Mouse (Mus musculus) heart, embryonic 13.5 days (tissue): ENCODE results near the gene Olfr461. TPM values are rescaled to one million over a fixed set of nuclear protein-coding genes. Genes with fewer than 3 reads are reported as not detected.
"Not testable (repeated sequence)": the region's sequence is repeated elsewhere in the genome, so short reads cannot be mapped to it uniquely, and the experiment has no call there.

Source experiments
- ATAC-seq: fragments of 200-750 bp; cut with Nextera tagmentation; 2 replicates; pipeline ENCODE4 v1.8.0; 2017; ENCODE audit warnings: moderate TSS enrichment; ENCODE audit not compliant: insufficient number of reproducible peaks, low FRiP score, low TSS enrichment; ENCODE audit errors: extremely low read depth
- H3K27ac ChIP-seq: fragments of 300-500 bp; sonication (generic); replicated peaks from 2 replicates; pipeline ENCODE4 v1.5.1; 2015; ENCODE audit warnings: moderate library complexity, mild to moderate bottlenecking, inconsistent platforms
- H3K27me3 ChIP-seq: fragments of 300-500 bp; sonication (generic); replicated peaks from 2 replicates; pipeline ENCODE4 v1.6.1; 2015; ENCODE audit warnings: mild to moderate bottlenecking, inconsistent platforms
- H3K36me3 ChIP-seq: fragments of 300-500 bp; sonication (generic); 2 replicates; pipeline ENCODE4 v1.6.1; 2015; ENCODE audit warnings: mild to moderate bottlenecking, inconsistent platforms
- H3K4me1 ChIP-seq: fragments of 300-500 bp; sonication (generic); 2 replicates; pipeline ENCODE4 v1.6.1; 2015; ENCODE audit warnings: inconsistent platforms
- H3K4me2 ChIP-seq: fragments of 300-500 bp; sonication (generic); 2 replicates; pipeline ENCODE4 v1.6.1; 2015; ENCODE audit warnings: inconsistent platforms, mild to moderate bottlenecking, moderate library complexity
- H3K4me3 ChIP-seq: fragments of 300-500 bp; sonication (generic); 2 replicates; pipeline ENCODE4 v1.5.1; 2015; ENCODE audit warnings: moderate library complexity, mild to moderate bottlenecking, inconsistent platforms
- H3K9ac ChIP-seq: fragments of 300-500 bp; sonication (generic); 2 replicates; pipeline ENCODE4 v1.6.1; 2015; ENCODE audit warnings: inconsistent platforms, mild to moderate bottlenecking, moderate library complexity
- H3K9me3 ChIP-seq: fragments of 300-500 bp; sonication (generic); 2 replicates; pipeline ENCODE4 v1.6.1; 2016; ENCODE audit warnings: inconsistent platforms
- WGBS: fragments of 180-500 bp; shearing (Covaris S2); methylation state at CpG from one replicate; pipeline ENCODE4 v1.1.7; 2015; ENCODE audit warnings: mixed read lengths; 5-methylcytosine and 5-hydroxymethylcytosine counted together
- polyA plus RNA-seq: library from polyadenylated mRNA; unstranded; fragments of >200 nt; fragmentation: Nextera tagmentation; extraction: Ambion mirVana; gene quantifications from 2 replicates; pipeline ENCODE4 v1.2.1, GENCODE M21; 2015

Gene Olfr461
- not detected in 2 replicates for polyA plus RNA-seq

- 62% methylated on average over 2 of the region's 2 CpGs for WGBS
- H3K9me3 ChIP-seq: no peaks in the 10 kb centered on the region
- no peak for ATAC-seq
Observed at GRCm38 (mm10) chr6:40554950-40555349, at the start of gene Olfr461. Gene Olfr461 (minus strand): TSS chr6:40555050.

GRCm38 (mm10) chr6:40598546-40598945 lies 43.7 kb upstream of the Olfr461 start:
- WGBS: 31% methylated on average over 4 of the region's 4 CpGs
- not testable (repeated sequence) for ATAC-seq, H3K9me3 ChIP-seq, H3K36me3 ChIP-seq, H3K4me2 ChIP-seq, H3K9ac ChIP-seq, H3K4me3 ChIP-seq, H3K27me3 ChIP-seq, H3K4me1 ChIP-seq, H3K27ac ChIP-seq

More at GRCm38 (mm10) chr6:40554950-40555349, at the start of gene Olfr461:
- Histone ChIP-seq H3K9ac (no peak within 1 kb of the TSS), H3K4me2 (no peak within 1 kb of the TSS), H3K4me3 (no peak within 1 kb of the TSS), H3K27me3 (no peaks in the 10 kb centered on the region), H3K36me3 (no peaks in the 10 kb centered on the region), H3K4me1 (no peaks in the 10 kb centered on the region), H3K27ac (no peak within 1 kb of the TSS)

- Histone ChIP-seq H3K4me1 (no peaks in the 10 kb centered on the region), H3K4me2 (no peak overlapping the region), H3K9me3 (no peaks in the 10 kb centered on the region), H3K36me3 (no peaks in the 10 kb centered on the region), H3K9ac (no peak overlapping the region), H3K27me3 (no peaks in the 10 kb centered on the region), H3K4me3 (no peak overlapping the region), H3K27ac (no peak overlapping the region)
- WGBS: 61% methylated on average over 3 of the region's 3 CpGs
- ATAC-seq: no peak
Observed at GRCm38 (mm10) chr6:40594804-40595550, 40.1 kb upstream of the Olfr461 start.

GRCm38 (mm10) chr6:40588346-40588745 lies 33.5 kb upstream of the Olfr461 start:
- Histone ChIP-seq H3K4me1 (no peaks in the 10 kb centered on the region), H3K27ac (no peak overlapping the region), H3K9ac (no peak overlapping the region), H3K9me3 (no peaks in the 10 kb centered on the region), H3K36me3 (no peaks in the 10 kb centered on the region), H3K27me3 (no peaks in the 10 kb centered on the region), H3K4me3 (no peak overlapping the region), H3K4me2 (no peak overlapping the region)
- WGBS: 74% methylated on average over 2 of the region's 2 CpGs
- no peak for ATAC-seq

- Histone ChIP-seq H3K4me3 (no peak within 1 kb of the TSS), H3K9me3 (no peaks in the 10 kb centered on the region), H3K9ac (no peak within 1 kb of the TSS), H3K4me1 (no peaks in the 10 kb centered on the region), H3K27me3 (no peaks in the 10 kb centered on the region), H3K27ac (no peak within 1 kb of the TSS), H3K4me2 (no peak within 1 kb of the TSS), H3K36me3 (no peaks in the 10 kb centered on the region)
- no peak for ATAC-seq
- 53% methylated on average over 5 of the region's 5 CpGs for WGBS
Observed at GRCm38 (mm10) chr6:40585645-40586044, 30.8 kb upstream of the Olfr461 start, which contains the start of gene Clec5a. Gene Clec5a (minus strand): TSS chr6:40585821.

- Histone ChIP-seq H3K27ac (no peak overlapping the region), H3K9me3 (no peaks in the 10 kb centered on the region), H3K4me3 (no peak overlapping the region), H3K4me1 (no peaks in the 10 kb centered on the region), H3K27me3 (no peaks in the 10 kb centered on the region), H3K9ac (no peak overlapping the region), H3K36me3 (no peaks in the 10 kb centered on the region), H3K4me2 (no peak overlapping the region)
- 81% methylated on average over 6 of the region's 6 CpGs for WGBS
- no peak for ATAC-seq
Observed at GRCm38 (mm10) chr6:40584336-40584735, 29.5 kb upstream of the Olfr461 start.

GRCm38 (mm10) chr6:40576305-40576704 lies 21.5 kb upstream of the Olfr461 start:
- Histone ChIP-seq H3K27ac (no peak overlapping the region), H3K4me3 (no peak overlapping the region), H3K9me3 (no peaks in the 10 kb centered on the region), H3K4me2 (no peak overlapping the region), H3K27me3 (no peaks in the 10 kb centered on the region), H3K9ac (no peak overlapping the region), H3K36me3 (no peaks in the 10 kb centered on the region), H3K4me1 (no peaks in the 10 kb centered on the region)
- no peak for ATAC-seq
- WGBS: 68% methylated on average over 1 of the region's 1 CpGs

GRCm38 (mm10) chr6:40573618-40574017 lies 18.8 kb upstream of the Olfr461 start:
- Histone ChIP-seq H3K9ac (no peak overlapping the region), H3K36me3 (no peaks in the 10 kb centered on the region), H3K9me3 (no peaks in the 10 kb centered on the region), H3K27me3 (no peaks in the 10 kb centered on the region), H3K4me3 (no peak overlapping the region), H3K4me2 (no peak overlapping the region), H3K4me1 (no peaks in the 10 kb centered on the region), H3K27ac (no peak overlapping the region)
- ATAC-seq: no peak
- 56% methylated on average over 3 of the region's 3 CpGs for WGBS

GRCm38 (mm10) chr6:40569187-40569586 lies 14.3 kb upstream of the Olfr461 start, which contains the start of gene Olfr460:
Gene Olfr460 (plus strand): TSS chr6:40569487.
- Histone ChIP-seq H3K9ac (no peak within 1 kb of the TSS), H3K27me3 (no peaks in the 10 kb centered on the region), H3K4me3 (no peak within 1 kb of the TSS), H3K4me1 (no peaks in the 10 kb centered on the region), H3K27ac (no peak within 1 kb of the TSS), H3K4me2 (no peak within 1 kb of the TSS), H3K9me3 (no peaks in the 10 kb centered on the region), H3K36me3 (no peaks in the 10 kb centered on the region)
- WGBS: 72% methylated on average over 3 of the region's 3 CpGs
- ATAC-seq: no peak

GRCm38 (mm10) chr6:40544690-40545089 lies 10.2 kb downstream of the Olfr461 start:
- no peak for ATAC-seq
- no peaks in the 10 kb centered on the region for H3K27me3 ChIP-seq
- no peak overlapping the region for H3K4me2 ChIP-seq
- no peak overlapping the region for H3K27ac ChIP-seq
- H3K36me3 ChIP-seq: no peaks in the 10 kb centered on the region
- no peaks in the 10 kb centered on the region for H3K4me1 ChIP-seq
- WGBS: 69% methylated on average over 10 of the region's 10 CpGs
- no peak overlapping the region for H3K4me3 ChIP-seq
- no peak overlapping the region for H3K9ac ChIP-seq
- no peaks in the 10 kb centered on the region for H3K9me3 ChIP-seq

- H3K9ac ChIP-seq: no peak within 1 kb of the TSS
- H3K9me3 ChIP-seq: no peaks in the 10 kb centered on the region
- H3K4me2 ChIP-seq: no peak within 1 kb of the TSS
- no peaks in the 10 kb centered on the region for H3K36me3 ChIP-seq
- 81% methylated on average over 1 of the region's 1 CpGs for WGBS
- no peaks in the 10 kb centered on the region for H3K4me1 ChIP-seq
- no peak within 1 kb of the TSS for H3K27ac ChIP-seq
- ATAC-seq: no peak
- no peaks in the 10 kb centered on the region for H3K27me3 ChIP-seq
- no peak within 1 kb of the TSS for H3K4me3 ChIP-seq
Observed at GRCm38 (mm10) chr6:40519408-40519807, 35.4 kb downstream of the Olfr461 start, which contains the start of gene Prss37. Gene Prss37 (minus strand): TSS chr6:40519508.

GRCm38 (mm10) chr6:40493229-40493628 lies 61.6 kb downstream of the Olfr461 start, which contains the start of gene Tas2r108:
Gene Tas2r108 (plus strand): TSS chr6:40493529.
- Histone ChIP-seq H3K9me3 (no peaks in the 10 kb centered on the region), H3K4me1 (no peaks in the 10 kb centered on the region), H3K4me2 (no peak within 1 kb of the TSS), H3K27me3 (no peaks in the 10 kb centered on the region), H3K36me3 (no peaks in the 10 kb centered on the region), H3K27ac (no peak within 1 kb of the TSS), H3K4me3 (no peak within 1 kb of the TSS), H3K9ac (no peak within 1 kb of the TSS)
- WGBS: 80% methylated on average over 3 of the region's 3 CpGs
- no peak for ATAC-seq
